Mouse (Mus musculus): Measurements from ENCODE around the gene Kdsr. TPM values are rescaled to one million over a fixed set of nuclear protein-coding genes. Genes with fewer than 3 reads are reported as not detected.

The Kdsr gene
- 18.7 and 20.5 TPM in 2 replicates for polyA plus RNA-seq (2012; rRNA removed)

- Histone ChIP-seq H3K4me1 (ENCODE audit: control insufficient read depth, insufficient read depth, low read length) (peaks cover 2% of the 10 kb centered on the region; the same call in 1 of the 2 replicates), H3K4me3 (ENCODE audit: insufficient read depth, low read length) (peak within 1 kb of the TSS; percentile 70), H3K27ac (ENCODE audit: insufficient read depth, low read length) (peak within 1 kb of the TSS; percentile 19)
- peak; percentile 95 for TF ChIP-seq POLR2A (IDR thresholded peaks at IDR 0.05; ENCODE audit: extremely low read depth, insufficient read depth, low read length)
- no peak for TF ChIP-seq CTCF (IDR thresholded peaks at IDR 0.05; ENCODE audit: extremely low read depth, insufficient read depth, low read length)
Observed at GRCm38 (mm10) chr1:106759572-106760435, at the start of gene Kdsr. Gene Kdsr (minus strand): TSS chr1:106759727.

- H3K4me1 ChIP-seq (ENCODE audit: control insufficient read depth, insufficient read depth, low read length), result 0 out of 2 replicates have a peak, but pooled peaks cover 1% of the 10 kb centered on the region
- TF ChIP-seq POLR2A (IDR thresholded peaks at IDR 0.05; ENCODE audit: extremely low read depth, insufficient read depth, low read length) (no peak), CTCF (IDR thresholded peaks at IDR 0.05; ENCODE audit: extremely low read depth, insufficient read depth, low read length) (no peak)
- no peak overlapping the region for H3K27ac ChIP-seq (ENCODE audit: insufficient read depth, low read length)
- no peak overlapping the region for H3K4me3 ChIP-seq (ENCODE audit: insufficient read depth, low read length)
Observed at GRCm38 (mm10) chr1:106799931-106800330, 40.4 kb upstream of the Kdsr start.

- no peak overlapping the region for H3K4me3 ChIP-seq (ENCODE audit: insufficient read depth, low read length)
- H3K27ac ChIP-seq (ENCODE audit: insufficient read depth, low read length), result no peak overlapping the region
- no peak for TF ChIP-seq CTCF (IDR thresholded peaks at IDR 0.05; ENCODE audit: extremely low read depth, insufficient read depth, low read length)
- TF ChIP-seq POLR2A (IDR thresholded peaks at IDR 0.05; ENCODE audit: extremely low read depth, insufficient read depth, low read length), result no peak
- peaks cover 1% of the 10 kb centered on the region; the same call in 1 of the 2 replicates for H3K4me1 ChIP-seq (ENCODE audit: control insufficient read depth, insufficient read depth, low read length)
Observed at GRCm38 (mm10) chr1:106799406-106799805, 39.9 kb upstream of the Kdsr start.

GRCm38 (mm10) chr1:106796987-106797779, 37.7 kb upstream of the Kdsr start:
- peak overlapping the region; percentile 88; the same call in 1 of the 2 replicates for H3K4me3 ChIP-seq (ENCODE audit: insufficient read depth, low read length)
- peaks cover 4% of the 10 kb centered on the region for H3K4me1 ChIP-seq (ENCODE audit: control insufficient read depth, insufficient read depth, low read length)
- no peak for TF ChIP-seq POLR2A (IDR thresholded peaks at IDR 0.05; ENCODE audit: extremely low read depth, insufficient read depth, low read length)
- no peak for TF ChIP-seq CTCF (IDR thresholded peaks at IDR 0.05; ENCODE audit: extremely low read depth, insufficient read depth, low read length)
- no peak overlapping the region for H3K27ac ChIP-seq (ENCODE audit: insufficient read depth, low read length)

GRCm38 (mm10) chr1:106796542-106796924, 37.0 kb upstream of the Kdsr start, which contains the start of gene Vps4b:
Gene Vps4b (minus strand): TSS chr1:106796728.
- peak; percentile 74 for TF ChIP-seq POLR2A (IDR thresholded peaks at IDR 0.05; ENCODE audit: extremely low read depth, insufficient read depth, low read length)
- no peak for TF ChIP-seq CTCF (IDR thresholded peaks at IDR 0.05; ENCODE audit: extremely low read depth, insufficient read depth, low read length)
- H3K27ac ChIP-seq (ENCODE audit: insufficient read depth, low read length), result no peak within 1 kb of the TSS
- peak within 1 kb of the TSS; percentile 88 for H3K4me3 ChIP-seq (ENCODE audit: insufficient read depth, low read length)
- peaks cover 4% of the 10 kb centered on the region for H3K4me1 ChIP-seq (ENCODE audit: control insufficient read depth, insufficient read depth, low read length)

GRCm38 (mm10) chr1:106795634-106796541, 36.4 kb upstream of the Kdsr start:
- no peak overlapping the region for H3K27ac ChIP-seq (ENCODE audit: insufficient read depth, low read length)
- peaks cover 4% of the 10 kb centered on the region for H3K4me1 ChIP-seq (ENCODE audit: control insufficient read depth, insufficient read depth, low read length)
- H3K4me3 ChIP-seq (ENCODE audit: insufficient read depth, low read length), result peak overlapping the region; percentile 88
- no peak for TF ChIP-seq POLR2A (IDR thresholded peaks at IDR 0.05; ENCODE audit: extremely low read depth, insufficient read depth, low read length)
- no peak for TF ChIP-seq CTCF (IDR thresholded peaks at IDR 0.05; ENCODE audit: extremely low read depth, insufficient read depth, low read length)

- no peak for TF ChIP-seq CTCF (IDR thresholded peaks at IDR 0.05; ENCODE audit: extremely low read depth, insufficient read depth, low read length)
- TF ChIP-seq POLR2A (IDR thresholded peaks at IDR 0.05; ENCODE audit: extremely low read depth, insufficient read depth, low read length), result no peak
- Histone ChIP-seq H3K4me1 (ENCODE audit: control insufficient read depth, insufficient read depth, low read length) (no peaks in the 10 kb centered on the region), H3K4me3 (ENCODE audit: insufficient read depth, low read length) (no peak overlapping the region), H3K27ac (ENCODE audit: insufficient read depth, low read length) (no peak overlapping the region)
Observed at GRCm38 (mm10) chr1:106774896-106775295, 15.4 kb upstream of the Kdsr start.

- TF ChIP-seq CTCF (IDR thresholded peaks at IDR 0.05; ENCODE audit: extremely low read depth, insufficient read depth, low read length), result no peak
- no peak for TF ChIP-seq POLR2A (IDR thresholded peaks at IDR 0.05; ENCODE audit: extremely low read depth, insufficient read depth, low read length)
- Histone ChIP-seq H3K4me3 (ENCODE audit: insufficient read depth, low read length) (no peak overlapping the region), H3K27ac (ENCODE audit: insufficient read depth, low read length) (no peak overlapping the region), H3K4me1 (ENCODE audit: control insufficient read depth, insufficient read depth, low read length) (no peaks in the 10 kb centered on the region)
Observed at GRCm38 (mm10) chr1:106774092-106774491, 14.6 kb upstream of the Kdsr start.
